Mouse (Mus musculus) spleen, postnatal 10 days (tissue): Measurements from ENCODE around the gene Ldhd.

Experiments
- DNase-seq, 2 experiments: peaks; one replicate each; pipeline ENCODE4 v3.0.0; 2021 to 2022; ENCODE audit warnings: low spot score in 2 of 2

The Ldhd gene

DNA sequence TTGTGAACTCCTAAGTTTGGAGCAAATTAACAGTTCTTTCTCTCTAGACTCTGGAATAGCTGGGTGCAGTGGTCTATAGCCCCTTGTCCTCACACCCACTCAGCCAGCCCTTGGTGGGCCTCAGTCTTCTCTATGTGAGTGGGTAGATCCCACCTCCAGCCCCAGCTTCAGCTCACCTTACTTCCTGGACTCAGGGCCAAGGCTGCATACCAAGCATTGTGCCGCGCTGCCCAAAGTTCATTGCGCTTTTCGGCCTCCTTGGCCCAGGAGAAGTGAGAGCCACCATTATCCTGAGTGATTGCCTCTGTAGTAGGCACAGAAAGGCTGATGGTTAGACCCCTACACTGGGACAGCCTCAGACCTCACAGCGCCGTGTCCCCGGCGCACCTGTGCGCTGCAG, 2.3 kb downstream of the Ldhd start:
- DNase-seq: no peak

DNA sequence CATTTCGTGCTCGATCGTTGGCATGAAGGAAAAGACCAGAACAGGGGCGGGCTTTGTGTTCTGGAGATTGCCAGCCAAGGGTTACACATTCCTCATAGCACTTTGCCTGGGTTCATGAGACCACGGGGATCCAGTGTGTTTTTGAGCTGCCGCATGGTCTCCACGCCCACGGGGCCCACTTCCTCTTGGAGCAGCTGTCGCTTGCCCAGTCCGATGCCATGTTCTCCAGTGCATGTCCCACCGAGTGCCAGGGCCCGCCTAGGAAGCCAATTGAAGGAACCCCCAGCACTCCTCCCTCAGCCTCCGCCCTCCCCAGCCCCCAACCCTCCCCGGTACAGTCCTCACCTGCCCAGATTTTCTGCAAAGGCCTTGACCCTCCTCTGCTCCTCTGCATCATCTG, 3.2 kb downstream of the Ldhd start:
- DNase-seq: no peak

DNA sequence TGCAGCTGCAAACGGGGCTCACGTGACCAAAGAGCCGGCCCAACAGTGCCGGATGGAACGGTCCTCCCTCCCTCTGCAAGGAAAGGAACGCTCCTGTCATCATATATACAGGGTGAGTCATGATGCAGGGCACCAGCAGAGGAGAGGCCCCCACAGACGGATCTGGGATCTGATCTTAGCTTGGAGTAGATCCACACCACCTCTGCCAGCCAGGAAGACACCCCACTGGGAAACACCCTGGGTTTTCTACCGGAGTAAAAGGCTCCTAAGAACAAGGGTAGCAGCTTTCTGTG, 3.7 kb downstream of the Ldhd start:
- DNase-seq: no peak

DNA sequence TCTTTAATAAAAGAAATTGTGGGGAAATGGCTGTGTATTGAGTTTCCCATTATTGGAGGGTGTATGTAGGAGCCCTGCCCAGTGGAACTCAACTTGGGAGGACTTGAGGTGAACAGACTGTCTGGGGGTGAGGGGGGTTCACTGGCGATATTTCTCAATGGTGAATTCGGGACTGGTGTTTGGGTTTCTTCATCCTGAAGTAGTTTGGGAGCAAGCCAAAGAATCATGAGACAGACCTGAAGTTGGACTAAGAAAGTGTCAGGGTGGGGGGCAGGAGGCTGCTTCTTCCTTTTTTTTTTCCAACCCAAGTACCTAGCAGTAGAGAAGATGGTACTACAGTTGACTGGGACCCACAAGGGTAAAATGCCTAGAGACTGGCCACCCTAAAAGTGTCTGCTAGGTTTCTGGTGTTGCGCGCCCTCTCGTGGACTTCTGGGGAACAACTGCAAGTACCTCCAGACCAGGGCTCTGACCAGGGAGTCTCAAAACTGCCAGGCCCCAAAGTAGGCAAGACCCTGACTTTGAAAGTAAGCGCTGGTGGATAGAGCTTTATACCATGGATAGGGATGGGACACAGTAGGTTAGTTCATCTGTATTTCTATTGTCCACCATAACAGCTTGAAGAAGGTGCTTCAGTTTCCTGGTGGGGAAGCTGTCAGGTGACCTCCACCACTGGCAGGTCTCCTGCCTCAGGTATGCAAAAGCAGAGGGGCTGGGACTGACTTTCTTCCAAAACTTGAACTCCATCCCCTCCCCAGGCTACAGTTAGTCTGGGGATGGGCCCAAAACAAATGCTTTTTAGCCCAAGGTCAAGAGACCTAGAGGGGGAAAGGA, 4.3 kb downstream of the Ldhd start:
- peak; percentile 62 to 81 for DNase-seq

GRCm38 (mm10) chr8:111624853-111625221, 5.3 kb downstream of the Ldhd start:
- DNase-seq: no peak

DNA sequence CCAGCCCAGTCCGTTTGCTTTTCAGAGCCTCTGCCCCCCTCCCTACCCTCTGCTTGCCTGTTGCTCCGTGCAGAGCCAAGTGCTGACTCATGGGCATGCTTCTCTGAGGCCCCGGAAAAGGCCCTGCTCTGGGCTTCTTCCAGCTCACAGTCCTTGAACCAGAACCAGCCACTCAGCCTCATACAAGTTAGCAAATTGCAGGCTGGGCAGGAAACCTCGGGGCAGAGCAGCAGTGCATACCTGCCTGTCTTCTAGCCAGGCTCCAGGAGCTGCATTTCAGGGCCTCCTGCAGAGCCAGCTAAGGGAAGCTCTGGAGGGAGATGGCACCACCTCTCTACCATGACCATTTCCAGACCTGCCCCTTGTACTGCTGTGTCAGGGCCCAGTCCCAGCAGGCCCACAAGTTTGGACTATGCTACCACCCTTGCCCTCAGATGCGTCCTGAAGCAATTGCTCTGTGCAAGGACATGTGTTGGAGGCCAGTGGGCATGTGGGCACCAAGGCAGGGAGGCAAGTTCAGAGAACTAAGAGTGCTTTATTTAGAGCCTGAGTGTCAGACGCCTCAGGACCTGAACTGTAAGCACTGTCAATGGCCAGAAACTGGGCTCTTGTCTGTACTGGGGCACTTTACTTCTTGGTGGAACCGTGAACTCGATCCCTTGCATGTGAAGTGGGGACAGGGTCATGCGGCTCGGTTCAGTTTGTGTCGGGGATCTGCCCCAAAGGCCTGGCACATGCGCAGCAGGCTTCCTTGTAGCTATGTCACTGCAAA, 5.9 kb downstream of the Ldhd start:
- no peak for DNase-seq

DNA sequence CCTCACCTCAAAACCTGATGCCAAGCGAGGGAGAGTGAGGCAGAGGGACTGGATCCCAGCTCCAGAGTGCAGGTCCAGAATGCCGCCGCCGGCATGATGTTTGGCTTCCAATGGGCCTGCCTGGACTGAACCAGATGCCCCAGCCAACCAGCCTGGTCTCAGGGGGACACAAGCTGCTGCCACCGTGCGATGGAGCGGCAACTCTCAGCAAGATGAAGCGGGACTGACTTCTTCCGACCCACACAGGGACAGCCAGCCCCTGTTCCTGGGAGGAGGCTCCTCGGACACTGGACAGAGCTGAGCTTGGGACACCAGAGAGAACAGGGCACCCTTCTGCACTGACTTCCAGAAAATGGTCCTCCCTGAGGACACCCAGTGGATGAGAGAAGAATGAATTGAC, 7.6 kb downstream of the Ldhd start:
- no peak for DNase-seq

DNA sequence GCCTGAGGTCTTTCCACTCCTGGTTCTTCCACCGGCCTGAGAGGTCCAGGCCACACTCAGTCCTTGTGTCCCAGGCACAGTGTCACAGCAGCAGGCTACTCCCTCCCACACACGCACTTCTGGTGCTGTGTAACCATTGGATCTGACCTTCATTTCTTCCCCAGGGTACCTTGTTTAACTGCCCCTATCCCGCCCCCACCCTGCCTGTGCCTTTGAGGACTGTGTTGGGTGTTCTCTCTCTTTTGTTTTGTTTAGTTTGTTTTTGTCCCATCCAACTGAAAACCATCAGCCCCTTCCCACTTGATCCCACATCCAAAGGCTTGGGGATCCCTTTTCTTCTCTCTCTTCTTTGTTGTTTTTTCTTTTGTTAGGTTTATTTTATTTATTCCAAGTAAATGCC, 8.1 kb downstream of the Ldhd start:
- DNase-seq: no peak

GRCm38 (mm10) chr8:111619936-111620335, 10.2 kb downstream of the Ldhd start:
- DNase-seq: no peak

DNA sequence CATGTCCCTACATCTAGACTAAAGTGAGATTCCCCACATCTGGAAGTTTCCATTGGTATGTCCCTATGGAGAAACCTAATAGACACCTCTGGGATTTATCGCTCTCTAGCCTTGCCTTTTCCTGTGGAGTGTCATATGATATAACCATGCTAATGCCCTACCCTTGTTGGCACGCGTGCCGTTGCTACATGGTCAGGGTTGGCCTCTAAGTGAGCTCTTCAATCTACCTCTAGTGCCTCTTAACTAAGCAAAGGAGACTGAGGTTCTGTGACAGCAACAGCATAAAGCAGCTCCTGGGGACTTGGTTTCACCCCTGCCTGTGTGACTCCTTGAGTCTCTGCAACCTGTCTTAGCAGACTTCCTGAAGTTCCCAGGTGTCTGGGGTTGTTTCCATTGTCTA, 11.9 kb downstream of the Ldhd start:
- DNase-seq: no peak

DNA sequence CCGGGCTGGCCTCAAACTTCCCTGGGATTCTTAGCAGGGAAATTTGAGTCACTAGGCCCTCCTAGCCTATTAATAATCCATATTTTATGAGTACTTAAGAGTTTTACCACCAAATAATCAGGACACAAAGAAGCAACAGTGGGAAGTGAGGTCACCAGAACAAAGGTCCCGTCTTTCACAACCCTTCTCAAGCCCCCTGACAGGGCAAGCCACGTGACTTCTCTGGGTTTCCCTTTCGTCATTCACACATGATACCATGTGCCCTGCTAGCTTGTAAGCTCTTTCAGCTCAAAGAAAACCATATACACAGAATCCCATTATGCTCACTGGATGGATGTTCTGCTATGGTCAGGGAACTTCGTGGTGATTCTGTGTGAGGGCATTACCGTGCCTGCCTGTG, 12.4 kb downstream of the Ldhd start:
- no peak for DNase-seq

DNA sequence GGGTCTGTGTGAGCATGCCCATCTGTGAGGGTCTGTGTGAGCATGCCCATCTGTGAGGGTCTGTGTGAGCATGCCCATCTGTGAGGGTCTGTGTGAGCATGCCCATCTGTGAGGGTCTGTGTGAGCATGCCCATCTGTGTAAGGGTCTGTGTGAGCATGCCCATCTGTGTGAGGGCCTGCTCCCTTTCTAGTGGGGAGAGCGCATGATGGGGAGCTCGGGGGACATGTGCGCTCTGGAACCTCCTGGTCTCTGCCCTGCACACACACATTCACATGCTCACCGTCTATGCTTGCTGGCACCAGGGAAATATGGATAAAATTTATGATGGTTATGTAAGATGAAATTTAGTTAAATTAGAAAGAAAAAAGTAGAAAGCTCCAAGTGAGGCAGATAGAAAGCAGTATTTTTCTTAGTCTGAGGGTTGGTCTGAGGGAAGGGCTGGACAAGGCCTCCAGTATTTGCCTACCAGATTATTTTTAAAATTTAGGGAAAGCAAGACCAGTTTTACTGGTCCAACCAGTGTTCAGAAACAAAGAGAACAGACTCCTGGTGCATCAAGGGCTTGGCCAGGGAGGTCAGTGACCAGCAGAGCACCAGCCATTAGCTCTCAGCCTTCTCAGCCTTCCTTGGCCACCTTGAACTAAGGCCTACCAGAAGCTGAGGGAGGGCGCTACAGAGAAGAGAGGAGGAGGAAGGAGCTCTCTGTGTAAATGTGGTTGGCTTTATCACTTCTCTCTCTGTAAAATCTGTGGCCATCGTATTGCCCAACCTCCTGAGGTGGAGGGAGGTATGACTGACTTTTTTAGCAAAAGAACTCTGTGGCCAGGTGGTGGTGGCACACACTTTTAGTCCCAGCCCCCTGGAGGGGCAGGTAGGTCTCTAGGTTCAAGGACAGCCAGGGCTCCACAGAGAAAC, 15.1 kb downstream of the Ldhd start:
- DNase-seq: no peak

GRCm38 (mm10) chr8:111613181-111613580, 17.0 kb downstream of the Ldhd start:
- DNase-seq: no peak

DNA sequence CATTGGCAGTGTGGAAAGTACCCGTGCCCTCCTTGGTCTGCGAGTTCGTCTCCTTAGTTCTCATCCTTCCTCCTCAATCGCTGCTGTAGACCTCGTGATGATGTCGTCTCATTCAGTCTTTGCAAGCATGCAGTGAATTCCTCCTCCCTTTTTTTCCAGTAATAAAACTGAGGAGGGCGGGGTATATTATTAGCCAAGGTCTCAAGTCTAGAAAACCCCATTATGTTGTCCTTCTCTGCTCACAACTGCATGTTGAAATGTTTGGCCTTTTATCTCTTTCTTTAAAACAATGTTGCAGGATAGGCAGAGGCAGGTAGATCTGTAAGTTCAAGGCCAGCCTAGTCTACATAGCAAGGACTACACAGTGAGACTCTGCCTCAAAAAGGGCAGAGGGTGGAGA, 22.8 kb downstream of the Ldhd start:
- no peak for DNase-seq

GRCm38 (mm10) chr8:111606961-111607360, 23.2 kb downstream of the Ldhd start:
- no peak for DNase-seq

DNA sequence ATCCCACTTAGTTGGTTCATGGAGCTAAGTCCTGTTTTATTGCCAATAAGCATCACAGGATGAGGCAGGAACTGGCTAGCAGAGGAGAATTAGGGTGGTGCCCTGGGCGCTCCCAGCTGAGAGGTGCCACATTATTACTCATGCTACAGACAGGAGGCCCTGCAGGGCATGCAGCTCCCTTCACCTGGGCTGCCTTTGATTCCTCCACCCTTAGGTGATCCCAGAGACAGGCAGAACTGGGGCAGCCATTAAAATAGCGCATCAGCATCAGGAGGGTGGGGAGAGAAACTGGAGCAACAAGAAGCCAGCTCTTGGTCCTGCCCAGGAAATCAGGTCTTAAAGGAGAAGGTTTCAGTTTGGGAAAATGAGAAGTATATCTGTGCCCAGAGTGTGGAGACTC, 25.2 kb downstream of the Ldhd start:
- DNase-seq: no peak

GRCm38 (mm10) chr8:111602050-111602449, 28.1 kb downstream of the Ldhd start:
- no peak for DNase-seq

- no peak for DNase-seq
Observed at GRCm38 (mm10) chr8:111599707-111600444, 30.3 kb downstream of the Ldhd start.

DNA sequence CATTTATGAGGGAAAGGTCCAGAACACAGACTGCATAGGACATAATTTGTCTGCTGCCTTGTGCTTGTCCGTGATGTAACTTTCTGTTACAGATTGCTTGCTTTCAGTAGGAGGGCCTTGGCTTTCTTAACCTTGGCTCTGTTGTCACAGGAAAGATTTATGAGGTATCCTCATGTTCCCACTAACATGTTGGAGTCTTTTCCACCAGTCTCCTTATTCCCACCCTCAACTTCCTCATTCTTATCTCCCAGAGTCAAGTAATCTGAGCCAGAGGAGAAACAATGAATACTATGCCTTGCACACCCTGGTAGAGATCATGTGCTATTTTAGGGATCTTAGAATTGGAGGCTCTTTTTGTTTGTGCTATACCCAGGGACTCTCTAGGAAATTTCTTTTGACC, 32.9 kb downstream of the Ldhd start:
- no peak for DNase-seq

GRCm38 (mm10) chr8:111596485-111596821, 33.7 kb downstream of the Ldhd start:
- DNase-seq: no peak

GRCm38 (mm10) chr8:111595712-111596484, 34.3 kb downstream of the Ldhd start:
- peak; percentile 34 to 77 for DNase-seq
